Mouse (Mus musculus): ENCODE measurements around the gene Zfp385b.
"Not testable (repeated sequence)": the region's sequence is repeated elsewhere in the genome, so short reads cannot be mapped to it uniquely, and the experiment has no call there.

The Zfp385b gene

DNA sequence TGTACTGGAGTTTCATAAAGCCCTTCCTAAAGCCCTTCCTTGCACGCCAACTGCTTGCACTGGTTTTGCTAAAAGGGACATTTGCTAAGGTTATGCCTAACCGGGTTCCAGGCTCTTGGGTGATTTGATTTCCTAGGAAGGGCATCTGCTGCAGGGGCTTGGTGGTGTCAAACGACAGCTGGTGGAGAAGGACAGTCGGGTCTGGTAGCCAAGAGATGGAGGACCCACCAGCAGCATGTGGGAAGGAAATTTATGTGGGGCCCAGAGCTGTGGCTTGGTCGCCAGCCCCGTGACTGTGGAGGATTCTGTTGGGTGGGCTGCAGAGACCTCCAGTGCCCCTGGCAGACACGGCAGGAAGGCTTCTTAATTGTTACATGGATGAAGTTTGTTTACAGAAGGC, 348.7 kb downstream of the Zfp385b start:
- DNase-seq (ENCODE audit: low spot score in 2 of 2), result no peak

- DNase-seq (ENCODE audit: low spot score in 2 of 2), result no peak
These were observed 358.0 kb downstream of the Zfp385b start for GRCm38 (mm10) chr2:77461413-77461812.

DNA sequence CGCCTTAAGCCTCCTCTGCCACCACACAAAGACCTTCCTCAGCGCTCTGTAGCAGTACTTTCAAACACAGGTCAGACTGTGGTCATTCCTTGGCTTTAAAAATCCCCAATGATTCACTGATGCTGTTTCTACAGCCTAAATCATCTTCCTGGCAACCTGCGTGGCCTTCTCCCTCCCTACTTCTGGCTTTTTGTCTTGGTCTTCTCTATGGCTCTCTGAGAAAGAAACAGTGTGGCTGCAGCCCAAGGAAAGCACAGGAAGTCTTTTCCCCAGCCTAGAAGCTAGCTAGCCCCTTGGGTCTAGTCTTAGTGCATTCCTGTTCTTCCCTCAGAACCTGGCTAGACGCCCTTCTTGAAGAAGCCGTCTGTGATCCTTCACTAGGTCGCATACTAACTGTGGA, 359.4 kb downstream of the Zfp385b start:
- DNase-seq (ENCODE audit: low spot score in 2 of 2), result no peak

GRCm38 (mm10) chr2:77458431-77458830, 361.0 kb downstream of the Zfp385b start:
- no peak for DNase-seq (ENCODE audit: low spot score in 2 of 2)

DNA sequence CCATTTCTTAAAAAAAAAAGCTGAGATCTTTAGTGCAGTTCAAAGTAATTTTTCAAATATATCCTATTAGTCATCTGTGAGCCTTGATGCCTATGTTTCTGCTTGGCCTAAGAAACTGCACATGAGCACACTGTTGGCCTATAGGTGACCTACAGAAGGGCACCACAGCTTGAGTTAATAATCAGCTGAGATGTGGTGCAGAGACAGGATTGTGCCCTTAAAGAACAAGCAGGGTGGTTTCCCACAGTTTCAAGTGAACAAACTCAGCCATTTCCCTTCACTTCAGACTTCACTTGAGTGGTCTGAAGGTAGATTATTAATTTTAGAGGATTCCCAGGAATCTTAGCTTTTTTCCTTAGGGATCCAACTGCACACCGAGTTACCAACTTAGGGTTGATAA, 362.3 kb downstream of the Zfp385b start:
- no peak for DNase-seq (ENCODE audit: low spot score in 2 of 2)

- DNase-seq (ENCODE audit: low spot score in 2 of 2), result peak in 1 of 2 experiments; percentile 13
These were observed 362.8 kb downstream of the Zfp385b start for GRCm38 (mm10) chr2:77456602-77457001.

DNA sequence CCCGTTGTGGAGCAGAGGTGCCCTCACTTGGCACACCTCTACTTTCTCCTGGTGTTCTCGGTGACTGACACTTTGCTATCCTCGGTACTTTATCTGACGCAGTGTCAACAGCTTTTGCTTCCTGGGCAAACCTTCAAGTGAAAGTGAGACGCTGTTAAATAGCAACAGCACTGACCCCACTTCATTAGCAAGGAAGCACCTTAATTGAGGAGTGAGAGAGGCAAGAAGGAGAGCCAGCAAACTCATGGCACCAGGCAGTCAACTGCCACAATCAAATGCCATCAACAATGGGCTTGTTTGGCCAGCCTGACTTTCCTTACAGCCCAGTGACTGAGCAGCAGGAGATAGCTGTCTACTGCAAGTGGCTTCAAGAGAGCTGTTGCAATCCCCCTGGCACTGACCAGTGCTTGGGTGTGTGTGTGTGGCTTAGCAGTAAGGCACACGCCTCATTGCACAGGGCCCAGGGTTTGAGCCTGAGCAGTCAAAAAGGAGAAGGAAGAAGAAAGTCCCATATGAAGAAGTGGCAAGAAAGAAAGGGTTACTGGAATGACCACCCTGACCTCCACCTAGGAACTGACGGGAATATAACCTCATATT, 365.0 kb downstream of the Zfp385b start:
- DNase-seq (ENCODE audit: low spot score in 2 of 2), result peak; percentile 39

- DNase-seq (ENCODE audit: low spot score in 2 of 2), result peak in 1 of 2 experiments; percentile 13
These were observed 365.7 kb downstream of the Zfp385b start for GRCm38 (mm10) chr2:77453786-77454185.

GRCm38 (mm10) chr2:77450017-77450416, 369.4 kb downstream of the Zfp385b start:
- not testable (repeated sequence) for DNase-seq (ENCODE audit: low spot score in 2 of 2)

DNA sequence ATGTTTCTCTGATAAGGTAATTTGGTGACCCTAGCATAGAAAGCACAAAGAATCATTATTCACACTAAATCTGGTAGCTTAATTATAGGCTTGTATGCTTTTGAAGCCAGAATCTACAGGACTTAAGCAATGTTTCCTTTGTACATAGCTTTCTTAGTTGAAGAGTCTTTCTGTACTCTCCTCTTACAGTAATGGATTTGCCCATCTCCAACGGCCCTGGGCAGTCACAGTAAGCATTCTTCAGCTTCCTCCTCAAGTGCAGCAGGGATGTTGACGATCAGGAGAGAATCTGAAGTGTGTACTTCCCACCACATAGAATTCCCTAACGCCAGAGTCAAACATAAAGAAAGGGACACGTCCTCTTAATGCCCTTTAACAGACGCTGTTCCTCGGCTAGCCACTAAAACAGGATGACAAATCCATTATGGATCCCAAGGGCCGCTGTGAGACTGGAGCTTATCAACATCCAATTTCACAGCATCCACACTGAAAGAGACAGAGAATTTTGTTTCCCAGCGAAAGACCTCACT, 370.4 kb downstream of the Zfp385b start:
- DNase-seq (ENCODE audit: low spot score in 2 of 2), result no peak

GRCm38 (mm10) chr2:77444282-77444681, 375.2 kb downstream of the Zfp385b start:
- no peak for DNase-seq (ENCODE audit: low spot score in 2 of 2)

DNA sequence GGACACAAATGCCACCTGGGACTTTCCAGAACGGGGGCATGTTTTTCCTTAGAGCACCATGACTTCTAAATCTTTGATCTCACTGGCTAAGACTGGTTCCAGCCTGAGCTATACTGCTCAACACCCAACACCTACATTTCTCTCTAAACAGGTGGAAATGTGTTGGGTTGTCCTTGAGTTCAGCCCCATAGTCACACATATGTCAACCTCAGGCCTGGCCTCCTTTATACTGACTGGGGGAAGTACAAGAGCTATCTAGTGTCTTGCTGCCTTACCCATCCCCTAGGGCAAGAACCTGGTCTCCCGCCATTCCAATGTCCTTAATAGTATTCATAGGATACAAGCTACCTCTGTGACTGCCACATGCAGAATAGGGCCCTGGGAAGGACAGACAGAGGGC, 378.8 kb downstream of the Zfp385b start:
- DNase-seq (ENCODE audit: low spot score in 2 of 2), result no peak

- no peak for DNase-seq (ENCODE audit: low spot score in 2 of 2)
These were observed 383.1 kb downstream of the Zfp385b start for GRCm38 (mm10) chr2:77436241-77436759.

- no peak for DNase-seq (ENCODE audit: low spot score in 2 of 2)
These were observed 400.0 kb downstream of the Zfp385b start for GRCm38 (mm10) chr2:77419476-77419875.

- DNase-seq (ENCODE audit: low spot score in 2 of 2), result no peak
These were observed 401.4 kb downstream of the Zfp385b start for GRCm38 (mm10) chr2:77418078-77418477.

- no peak for DNase-seq (ENCODE audit: low spot score in 2 of 2)
These were observed 407.3 kb downstream of the Zfp385b start for GRCm38 (mm10) chr2:77412171-77412570.

DNA sequence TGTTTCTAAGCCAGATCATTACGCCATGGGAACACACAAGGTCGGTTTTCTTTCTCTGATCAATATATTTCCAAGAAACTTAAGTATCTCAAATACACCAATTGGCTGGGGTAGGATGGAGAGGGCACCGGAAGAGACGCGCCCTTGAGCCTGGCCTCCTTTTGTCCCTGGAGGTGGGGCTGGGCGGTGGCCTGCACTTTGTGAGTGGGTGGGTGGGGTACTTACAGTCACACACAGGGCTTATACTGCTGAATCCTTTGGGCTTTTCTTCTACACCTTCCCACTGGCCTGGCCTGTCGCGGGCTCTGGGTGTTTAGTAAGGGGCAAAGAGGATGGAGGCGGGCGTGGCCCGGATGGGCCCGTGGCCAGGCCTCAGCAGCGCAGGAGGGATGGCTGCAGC, 407.8 kb downstream of the Zfp385b start:
- DNase-seq (ENCODE audit: low spot score in 2 of 2), result no peak

DNA sequence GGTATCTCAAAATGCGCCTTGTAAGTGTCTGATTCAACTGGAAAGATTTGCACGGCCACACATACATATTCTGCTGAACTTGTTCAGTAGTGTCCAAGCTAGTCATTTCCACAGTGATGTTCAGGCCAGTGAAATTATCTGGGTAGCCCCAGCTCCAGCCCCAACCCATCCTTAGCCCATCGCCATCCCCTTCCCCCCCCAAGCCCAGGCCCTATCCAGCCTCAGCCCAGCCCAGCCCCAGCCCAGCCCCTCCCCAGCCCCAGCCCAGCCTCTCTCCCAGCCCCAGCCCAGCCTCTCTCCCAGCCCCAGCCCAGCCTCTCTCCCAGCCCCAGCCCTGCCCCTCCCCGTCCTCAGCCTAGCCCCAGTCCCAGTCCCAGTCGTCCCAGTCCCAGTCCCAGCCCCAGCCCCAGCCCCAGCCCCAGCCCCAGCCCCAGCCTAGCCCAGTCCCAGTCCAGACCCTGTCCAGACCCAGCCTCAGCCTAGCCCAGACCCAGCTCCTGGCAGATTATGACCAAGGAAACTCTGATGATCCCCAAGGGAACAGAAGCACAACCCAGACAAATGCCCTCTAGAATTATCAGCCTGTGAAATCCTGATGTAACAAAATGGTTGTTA, 409.8 kb downstream of the Zfp385b start:
- DNase-seq (ENCODE audit: low spot score in 2 of 2), result no peak

DNA sequence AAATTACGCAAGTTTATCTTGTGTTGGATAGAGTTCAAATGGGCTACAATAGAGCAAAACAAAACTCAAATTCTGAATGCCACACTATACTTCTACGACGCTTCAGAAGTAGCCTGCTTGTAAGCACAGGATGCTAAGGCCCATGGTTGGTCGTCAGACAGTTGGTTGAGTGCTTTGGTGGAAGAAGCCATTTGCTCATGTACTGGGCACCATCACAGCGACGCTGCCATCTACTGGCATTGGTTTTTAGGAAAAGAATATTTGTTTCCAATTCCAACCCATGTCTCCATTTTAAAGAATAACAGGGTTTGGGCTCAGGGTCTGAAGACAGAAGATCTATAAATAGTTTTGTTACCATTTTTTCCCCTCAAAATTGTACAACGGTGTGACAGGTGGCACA, 410.5 kb downstream of the Zfp385b start:
- DNase-seq (ENCODE audit: low spot score in 2 of 2), result no peak

GRCm38 (mm10) chr2:77402329-77402728, 417.1 kb downstream of the Zfp385b start:
- DNase-seq (ENCODE audit: low spot score in 2 of 2), result no peak

GRCm38 (mm10) chr2:77401438-77402235, 417.8 kb downstream of the Zfp385b start:
- no peak for DNase-seq (ENCODE audit: low spot score in 2 of 2)

DNA sequence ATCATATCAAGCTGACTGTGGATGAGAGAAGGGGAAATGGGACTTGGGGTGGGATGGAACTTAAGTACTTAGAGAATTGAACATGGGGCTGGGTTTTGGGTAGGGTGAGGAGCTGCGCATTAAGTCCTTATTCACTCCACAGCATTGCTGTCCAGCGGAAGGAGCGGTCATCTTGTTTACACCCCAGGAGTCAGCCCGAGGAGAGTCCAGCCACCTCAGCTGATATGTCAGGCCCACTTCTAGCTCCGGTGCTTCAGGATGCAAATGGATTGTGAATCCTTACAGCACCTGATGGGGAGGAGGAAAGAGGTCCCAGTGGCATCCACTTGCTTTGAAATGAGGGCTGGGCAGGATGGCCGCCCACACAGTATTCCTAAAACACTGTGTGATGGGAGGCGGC, 425.6 kb downstream of the Zfp385b start:
- DNase-seq (ENCODE audit: low spot score in 2 of 2), result no peak
